Mouse (Mus musculus) kidney, adult 2 months (tissue): ENCODE measurements around the gene Gm20379.

Experiments
- CTCF ChIP-seq: fragments of 200-500 bp; conservative IDR thresholded peaks from 2 replicates; pipeline ENCODE4 v1.5.1; 2011; ENCODE audit warnings: low read depth, mild to moderate bottlenecking, control low read depth, low read length, moderate library complexity, mixed read lengths; ENCODE audit not compliant: insufficient read depth, insufficient read length
- POLR2A ChIP-seq: fragments of 200-500 bp; IDR thresholded peaks from one replicate; pipeline ENCODE4 v1.6.1; 2011; ENCODE audit warnings: low read depth, low read length, control low read depth

- no peak for TF ChIP-seq CTCF
- no peak for TF ChIP-seq POLR2A
Measured at GRCm38 (mm10) chr13:92337773-92338462, 32.1 kb downstream of the Gm20379 start.
